Mouse (Mus musculus) adrenal gland, adult 2 months (tissue): ENCODE results near the gene Chst13. TPM values are rescaled to one million over a fixed set of nuclear protein-coding genes. Genes with fewer than 3 reads are reported as not detected.

ENCODE experiments used
- DNase-seq: peaks from one replicate; pipeline ENCODE4 v3.0.0; 2021
- polyA plus RNA-seq: library from polyadenylated mRNA; depleted of rRNA; stranded (reverse); fragments of >200 nt; gene quantifications from 2 replicates; pipeline ENCODE4 v1.2.3, GENCODE M21; 2012; rRNA removed
- total RNA-seq, 2 experiments: library from RNA; stranded (reverse); gene quantifications; 2 replicates each; pipeline ENCODE4 v1.2.3; 2021

Gene Chst13
- total and polyA plus RNA-seq, 3 experiments = 0.85 TPM; not detected in 2

DNA sequence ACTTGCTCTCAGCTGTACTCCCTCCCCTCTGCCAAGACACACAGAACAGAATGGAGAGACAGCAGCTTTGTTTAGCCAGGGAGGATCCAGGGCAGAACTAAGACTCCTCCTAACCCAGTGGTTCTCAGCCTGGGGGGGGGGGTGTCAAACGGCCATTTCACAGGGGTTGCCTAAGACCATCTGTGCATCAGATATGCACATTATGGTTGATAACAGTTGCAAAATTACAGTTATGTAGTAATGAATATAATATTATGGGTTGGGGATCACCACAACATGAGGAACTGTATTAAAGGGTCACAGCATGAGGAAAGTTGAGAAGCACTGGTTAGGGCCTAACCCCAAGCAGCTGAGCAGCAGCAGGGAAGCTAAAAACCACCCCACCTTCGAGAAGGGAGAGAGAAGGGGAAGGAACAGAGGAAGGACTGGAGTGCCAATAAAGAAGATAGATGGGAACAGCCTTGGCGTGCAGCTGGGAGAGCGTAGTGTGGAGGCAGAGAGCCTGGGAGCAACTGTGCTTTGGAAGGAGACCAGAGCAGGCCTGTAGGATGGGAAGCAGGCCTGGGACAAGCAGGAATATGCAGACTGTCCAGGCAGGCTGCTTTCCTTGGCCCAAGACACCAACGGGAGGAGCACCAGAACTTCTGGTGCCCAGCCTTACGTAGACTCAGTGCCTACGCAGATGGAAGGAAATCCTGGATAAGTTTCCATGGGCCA is 5.4 kb downstream of the Chst13 start:
- no peak for DNase-seq

DNA sequence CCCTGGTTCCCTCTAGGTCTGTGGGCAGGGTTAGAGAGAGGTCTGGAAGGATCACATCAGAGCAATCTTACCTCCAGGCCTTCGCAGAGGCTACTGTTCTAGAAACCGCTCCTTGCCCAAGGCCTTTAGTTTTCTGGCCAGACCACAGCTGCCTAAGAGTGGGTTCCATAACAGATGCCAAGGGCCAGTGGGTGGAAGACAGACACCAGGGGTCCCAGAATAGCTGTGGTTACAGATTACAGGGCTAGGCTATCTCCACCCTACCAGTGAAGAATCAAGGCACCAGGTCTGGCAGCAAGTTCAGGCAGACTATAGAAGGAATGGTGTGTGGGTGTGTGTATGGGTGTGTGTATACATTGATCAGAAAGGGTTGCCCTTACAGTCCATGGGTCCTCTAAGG is 6.0 kb downstream of the Chst13 start:
- DNase-seq = no peak

- no peak for DNase-seq
Observed at GRCm38 (mm10) chr6:90317510-90318258, 7.3 kb downstream of the Chst13 start.

- no peak for DNase-seq
Observed at GRCm38 (mm10) chr6:90315961-90316360, 9.0 kb downstream of the Chst13 start.

DNA sequence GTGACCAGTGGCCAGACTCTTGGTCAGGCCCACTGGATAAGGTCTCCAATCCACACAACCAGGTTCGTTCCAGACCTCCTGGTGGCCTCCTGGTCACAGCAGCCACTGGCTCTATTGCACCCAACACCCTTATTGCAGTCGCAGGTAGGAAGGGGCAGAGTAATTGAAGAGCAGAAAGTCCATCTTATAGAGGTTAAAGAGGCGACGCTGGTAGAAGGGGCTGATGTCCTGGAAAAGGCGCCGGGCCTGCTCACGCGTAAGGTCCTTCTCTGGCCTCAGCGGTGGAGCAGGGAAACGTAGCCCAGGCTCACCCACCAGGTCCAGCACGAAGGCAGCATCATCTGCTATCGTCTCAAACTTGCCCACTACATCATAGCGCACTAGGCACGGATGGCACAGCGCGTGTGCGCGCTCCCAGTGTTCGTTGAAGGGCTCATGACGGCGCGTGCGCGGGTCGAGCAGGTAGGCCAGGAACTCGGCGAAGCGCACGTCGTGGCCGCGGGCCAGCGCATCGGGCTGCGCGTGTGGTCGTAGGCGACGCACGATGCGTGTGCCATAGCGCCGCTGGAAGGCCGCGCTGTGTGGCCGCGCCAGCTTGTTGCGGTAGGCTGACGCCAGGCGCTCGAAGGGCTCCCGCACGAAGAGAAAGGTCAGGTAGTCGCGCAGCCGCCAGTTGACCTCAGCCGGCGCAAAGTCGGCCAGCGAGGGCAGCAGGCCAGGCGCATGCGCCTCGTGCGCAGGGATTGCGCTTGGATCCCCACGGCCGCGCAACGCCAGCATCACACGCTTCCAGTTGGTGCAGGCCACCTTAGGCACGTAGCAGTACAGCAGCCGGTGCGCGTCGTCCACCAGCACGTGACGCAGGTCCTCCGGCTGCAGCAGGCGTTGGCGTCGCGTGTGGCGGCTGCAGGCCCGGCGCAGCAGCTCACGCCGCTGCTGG is 15.9 kb downstream of the Chst13 start:
- no peak for DNase-seq

DNA sequence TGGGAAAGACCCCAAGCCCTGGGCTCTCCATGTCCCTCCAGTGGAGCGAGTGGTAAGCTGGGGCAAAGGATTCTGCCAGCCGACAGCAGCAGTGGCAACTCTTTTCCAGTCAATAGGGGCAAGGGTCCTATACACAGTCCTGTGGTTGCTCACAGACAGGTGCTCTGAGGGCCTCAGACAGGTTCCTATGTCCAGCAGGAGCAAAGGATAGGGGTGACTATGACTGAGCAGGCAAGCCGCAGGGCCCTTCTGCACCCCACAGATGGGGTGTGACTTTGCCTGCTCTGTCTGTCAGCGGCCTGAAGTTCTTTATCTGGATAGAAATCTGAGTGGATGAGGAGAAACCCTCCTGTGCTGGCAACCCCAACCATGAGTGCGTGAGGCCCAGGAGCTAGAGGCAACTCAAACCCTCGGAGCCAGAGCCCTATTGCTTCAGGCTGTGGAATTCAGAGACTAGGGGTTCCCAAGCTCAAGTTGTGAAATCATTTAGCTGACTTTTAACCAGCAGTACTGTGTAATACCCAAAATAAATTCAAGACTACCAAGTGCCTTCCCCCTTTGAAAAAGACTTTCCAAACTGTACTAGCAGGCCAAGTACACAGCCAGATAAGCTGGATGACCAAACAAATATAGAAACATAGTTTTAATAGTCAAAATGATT is 18.5 kb downstream of the Chst13 start:
- no peak for DNase-seq

- no peak for DNase-seq
Observed at GRCm38 (mm10) chr6:90300919-90301318, 24.1 kb downstream of the Chst13 start, which contains the start of gene BC048671. Gene BC048671 (plus strand): TSS chr6:90301219.

- peak; percentile 17 for DNase-seq
Observed at GRCm38 (mm10) chr6:90288265-90288664, 36.7 kb downstream of the Chst13 start.

Other genes with a start within 250 kb of the Chst13 start
- gene Vmn1r49, start 246.7 kb downstream of the Chst13 start, total RNA-seq = not detected
- gene Vmn1r49, start 246.7 kb downstream of the Chst13 start, polyA plus RNA-seq = not detected in 2 replicates
- gene Vmn1r50, start 223.8 kb downstream of the Chst13 start, total RNA-seq = not detected
- gene Vmn1r50, start 223.8 kb downstream of the Chst13 start, polyA plus RNA-seq = not detected in 2 replicates
- not detected for gene Vmn1r51, start 202.6 kb downstream of the Chst13 start, total RNA-seq
- not detected in 2 replicates for gene Vmn1r51, start 202.6 kb downstream of the Chst13 start, polyA plus RNA-seq
- gene Vmn1r52, start 150.4 kb downstream of the Chst13 start, total RNA-seq = not detected
- not detected in 2 replicates for gene Vmn1r52, start 150.4 kb downstream of the Chst13 start, polyA plus RNA-seq
- not detected for gene V1ra8, start 122.4 kb downstream of the Chst13 start, total RNA-seq
- gene V1ra8, start 122.4 kb downstream of the Chst13 start, polyA plus RNA-seq = not detected in 2 replicates
- gene Vmn1r53, start 100.7 kb downstream of the Chst13 start, total RNA-seq = not detected
- not detected in 2 replicates for gene Vmn1r53, start 100.7 kb downstream of the Chst13 start, polyA plus RNA-seq
- gene Vmn1r54, start 78.9 kb downstream of the Chst13 start, total RNA-seq = not detected
- gene Vmn1r54, start 78.9 kb downstream of the Chst13 start, polyA plus RNA-seq = not detected in 2 replicates
- not detected for gene BC048671, start 24.0 kb downstream of the Chst13 start, total RNA-seq
- not detected in 2 replicates for gene BC048671, start 24.0 kb downstream of the Chst13 start, polyA plus RNA-seq
- gene Uroc1, start 8.1 kb upstream of the Chst13 start, total RNA-seq = 1 to 10 TPM in 1 of 2 experiments, not detected in 1; 1.3 TPM
- gene Uroc1, start 8.1 kb upstream of the Chst13 start, polyA plus RNA-seq = 0.26 TPM in 1 of 2 replicates, not detected in the other
- gene Zxdc, start 44.3 kb upstream of the Chst13 start, total RNA-seq = 10 to 100 TPM; 18.8 to 33.4 TPM
- 70.1 and 75.8 TPM in 2 replicates for gene Zxdc, start 44.3 kb upstream of the Chst13 start, polyA plus RNA-seq
- gene Cfap100, start 103.6 kb upstream of the Chst13 start, total RNA-seq = 1 to 10 TPM in 1 of 2 experiments, under 1 TPM in 1; 0.76 to 1.4 TPM
- 0.03 and 0.33 TPM in 2 replicates for gene Cfap100, start 103.6 kb upstream of the Chst13 start, polyA plus RNA-seq
- 10 to 100 TPM; 32.6 to 43.7 TPM for gene Klf15, start 137.4 kb upstream of the Chst13 start, total RNA-seq
- 73.8 and 79.8 TPM in 2 replicates for gene Klf15, start 137.4 kb upstream of the Chst13 start, polyA plus RNA-seq
- 100 to 1,000 TPM; 136 to 202 TPM for gene Aldh1l1, start 161.2 kb upstream of the Chst13 start, total RNA-seq
- gene Aldh1l1, start 161.2 kb upstream of the Chst13 start, polyA plus RNA-seq = 83.4 and 111 TPM in 2 replicates